Mouse (Mus musculus) B cell, adult 67 days (primary cell): ENCODE results near the gene Sox6. TPM values are rescaled to one million over a fixed set of nuclear protein-coding genes. Genes with fewer than 3 reads are reported as not detected.

Experiments used
- total RNA-seq, 2 experiments: library from RNA; stranded (reverse); gene quantifications; 4 replicates each; pipeline ENCODE4 v1.2.4; 2023

The Sox6 gene
- total RNA-seq: under 1 TPM in 1 of 2 experiments, not detected in 1; 0.35 TPM

GRCm38 (mm10) chr7:116038511-116038910 is at the start of gene Sox6:
TSS of gene Sox6 (minus strand) at chr7:116038796.

DNA sequence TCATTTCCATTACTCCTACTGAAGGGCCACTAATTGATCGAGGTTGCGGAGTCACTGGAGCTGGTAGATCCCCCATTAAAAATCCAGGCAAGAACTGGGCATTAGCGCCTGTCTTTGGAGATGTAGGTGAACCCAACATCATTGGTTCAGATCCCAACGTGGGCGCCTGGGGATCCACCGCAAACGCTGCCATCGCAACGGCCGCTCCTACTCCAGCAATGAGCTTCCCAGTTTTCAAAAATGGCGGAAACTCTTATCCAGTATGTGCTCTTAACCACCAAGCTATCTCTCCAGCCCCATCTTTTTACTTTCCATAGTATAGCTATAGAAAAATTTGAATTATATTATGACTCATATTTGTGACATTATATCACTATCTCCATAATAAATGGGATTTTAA is 45.8 kb upstream of the Sox6 start, which contains the start of gene Gm4353:
Gm4353 (minus strand) TSS at position 270 of the 400 bp plus-strand sequence.

DNA sequence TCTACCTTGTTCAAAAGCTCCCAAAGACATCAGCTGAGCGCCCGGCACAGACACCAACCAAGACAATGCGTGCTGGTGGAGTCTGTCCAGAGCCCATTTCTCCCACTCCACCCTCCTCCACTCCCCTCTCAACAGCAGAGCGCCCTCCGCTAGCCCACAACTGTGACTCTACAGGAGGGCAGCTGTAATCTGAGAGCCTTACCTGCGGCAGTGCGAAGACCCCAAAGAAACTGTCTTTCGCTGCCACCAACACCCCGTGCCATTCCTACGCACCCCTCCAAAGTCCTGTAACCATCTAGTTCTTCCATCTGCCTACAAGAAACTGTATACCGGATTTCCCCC is 571 bp upstream of the Sox6 start, which contains the start of gene 1110004F10Rik:
1110004F10Rik (plus strand) TSS at position 202 of the 342 bp plus-strand sequence.

Other genes with a start within 250 kb of the Sox6 start
- gene 1110004F10Rik, start 601 bp upstream of the Sox6 start, total RNA-seq: 10 to 100 TPM; 63.0 to 63.4 TPM
- 1 to 10 TPM in 1 of 2 experiments, under 1 TPM in 1; 0.36 to 3.0 TPM for gene Gm4353, start 45.8 kb upstream of the Sox6 start, total RNA-seq